Mouse (Mus musculus) bone marrow macrophage, adult 2 months (primary cell): ENCODE data around the gene Gm17606. TPM values are rescaled to one million over a fixed set of nuclear protein-coding genes. Genes with fewer than 3 reads are reported as not detected.

Experiments
- H3K27ac ChIP-seq: 2 replicates; pipeline ENCODE4 v1.5.1; 2012; ENCODE audit warnings: low read depth, low read length; ENCODE audit not compliant: insufficient read depth
- H3K4me1 ChIP-seq: 2 replicates; pipeline ENCODE4 v1.6.1; 2012; ENCODE audit warnings: low read length; ENCODE audit not compliant: control insufficient read depth, insufficient read depth
- H3K4me3 ChIP-seq: 2 replicates; pipeline ENCODE4 v1.5.1; 2012; ENCODE audit warnings: mild to moderate bottlenecking, low read length, moderate library complexity; ENCODE audit not compliant: insufficient read depth
- CTCF ChIP-seq: IDR thresholded peaks from 2 replicates; pipeline ENCODE4 v1.5.1; 2012; ENCODE audit warnings: low read depth, mild to moderate bottlenecking, low read length, moderate library complexity
- POLR2A ChIP-seq: IDR thresholded peaks from 2 replicates; pipeline ENCODE4 v1.6.1; 2012; ENCODE audit warnings: mild to moderate bottlenecking, low read depth, low read length, borderline replicate concordance
- polyA plus RNA-seq: library from polyadenylated mRNA; stranded (reverse); fragments of >200 nt; gene quantifications from 2 replicates; pipeline ENCODE4 v1.2.4, GENCODE M21; 2012; ENCODE audit not compliant: missing spikeins, insufficient read depth, insufficient read length

Gm17606 gene
- polyA plus RNA-seq, 1 experiment = not detected

- 0 out of 2 replicates have a peak, but pooled peaks have one; percentile 22 for TF ChIP-seq POLR2A
- no peak for TF ChIP-seq CTCF
- Histone ChIP-seq H3K27ac (peak within 1 kb of the TSS; percentile 90), H3K4me1 (peaks cover 8% of the 10 kb centered on the region), H3K4me3 (peak within 1 kb of the TSS; percentile 79)
These were observed 45.3 kb downstream of the Gm17606 start, which contains the start of gene 1700123O20Rik for GRCm38 (mm10) chr14:54686063-54686521. Gene 1700123O20Rik, plus strand, starts transcription at chr14:54686216.

- TF ChIP-seq POLR2A = 0 out of 2 replicates have a peak, but pooled peaks have one; percentile 72
- TF ChIP-seq CTCF = no peak
- H3K27ac ChIP-seq = peak within 1 kb of the TSS; percentile 90
- peak within 1 kb of the TSS; percentile 79 for H3K4me3 ChIP-seq
- peaks cover 8% of the 10 kb centered on the region for H3K4me1 ChIP-seq
These were observed 45.9 kb downstream of the Gm17606 start, which contains the start of gene Acin1 for GRCm38 (mm10) chr14:54686522-54687143. Gene Acin1, minus strand, starts transcription at chr14:54686931.

GRCm38 (mm10) chr14:54687251-54687650 is 46.5 kb downstream of the Gm17606 start:
- Histone ChIP-seq H3K4me1 (peaks cover 8% of the 10 kb centered on the region), H3K4me3 (peak overlapping the region; percentile 79), H3K27ac (peak overlapping the region; percentile 90)
- TF ChIP-seq CTCF = no peak
- no peak for TF ChIP-seq POLR2A

GRCm38 (mm10) chr14:54695042-54695441 is 54.3 kb downstream of the Gm17606 start:
- Histone ChIP-seq H3K4me3 (no peak overlapping the region), H3K27ac (no peak overlapping the region), H3K4me1 (peaks cover 4% of the 10 kb centered on the region; the same call in 1 of the 2 replicates)
- TF ChIP-seq CTCF (no peak), POLR2A (no peak)

GRCm38 (mm10) chr14:54696752-54697151 is 56.0 kb downstream of the Gm17606 start:
- Histone ChIP-seq H3K4me1 (peaks cover 4% of the 10 kb centered on the region; the same call in 1 of the 2 replicates), H3K4me3 (no peak overlapping the region), H3K27ac (no peak overlapping the region)
- TF ChIP-seq CTCF = no peak
- TF ChIP-seq POLR2A = no peak

Other genes starting within 250 kb of the Gm17606 start
- 30.9 and 32.7 TPM in 2 replicates for gene Slc7a7, start 223.2 kb upstream of the Gm17606 start, polyA plus RNA-seq
- gene Mrpl52, start 214.0 kb upstream of the Gm17606 start, polyA plus RNA-seq = 88.5 and 89.7 TPM in 2 replicates
- 20.2 and 24.9 TPM in 2 replicates for gene Mmp14, start 209.3 kb upstream of the Gm17606 start, polyA plus RNA-seq
- 64.2 and 81.2 TPM in 2 replicates for gene Lrp10, start 176.8 kb upstream of the Gm17606 start, polyA plus RNA-seq
- gene Rem2, start 164.9 kb upstream of the Gm17606 start, polyA plus RNA-seq = not detected in 2 replicates
- gene Prmt5, start 123.4 kb upstream of the Gm17606 start, polyA plus RNA-seq = 14.7 and 16.1 TPM in 2 replicates
- 29.3 and 31.9 TPM in 2 replicates for gene Haus4, start 86.3 kb upstream of the Gm17606 start, polyA plus RNA-seq
- gene Ajuba, start 63.4 kb upstream of the Gm17606 start, polyA plus RNA-seq = 0.84 and 0.91 TPM in 2 replicates
- gene 4931414P19Rik, start 35.0 kb upstream of the Gm17606 start, polyA plus RNA-seq = 4.1 and 8.3 TPM in 2 replicates
- 99.1 and 108 TPM in 2 replicates for gene Psmb5, start 22.9 kb upstream of the Gm17606 start, polyA plus RNA-seq
- not detected in 2 replicates for gene Psmb11, start 19.5 kb upstream of the Gm17606 start, polyA plus RNA-seq
- gene Cdh24, start 412 bp downstream of the Gm17606 start, polyA plus RNA-seq = 0.48 and 0.71 TPM in 2 replicates
- gene 1700123O20Rik, start 45.3 kb downstream of the Gm17606 start, polyA plus RNA-seq = 30.2 and 32.8 TPM in 2 replicates
- 226 and 268 TPM in 2 replicates for gene Acin1, start 46.0 kb downstream of the Gm17606 start, polyA plus RNA-seq
- not detected in 2 replicates for gene Gm29776, start 57.9 kb downstream of the Gm17606 start, polyA plus RNA-seq
- gene Cebpe, start 71.2 kb downstream of the Gm17606 start, polyA plus RNA-seq = 0.87 and 0.90 TPM in 2 replicates
- gene Slc7a8, start 141.0 kb downstream of the Gm17606 start, polyA plus RNA-seq = 35.7 and 42.6 TPM in 2 replicates
- not detected in 2 replicates for gene Rnf212b, start 173.2 kb downstream of the Gm17606 start, polyA plus RNA-seq
- 5.2 and 6.5 TPM in 2 replicates for gene Homez, start 230.0 kb downstream of the Gm17606 start, polyA plus RNA-seq
- 11.3 and 13.9 TPM in 2 replicates for gene Ppp1r3e, start 236.6 kb downstream of the Gm17606 start, polyA plus RNA-seq
- 25.9 and 29.2 TPM in 2 replicates for gene Bcl2l2, start 242.4 kb downstream of the Gm17606 start, polyA plus RNA-seq
- gene Gm20521, start 242.5 kb downstream of the Gm17606 start, polyA plus RNA-seq = not detected in 2 replicates